Mouse (Mus musculus): ENCODE measurements around the gene Arhgef17.
"Not testable (repeated sequence)": the region's sequence is repeated elsewhere in the genome, so short reads cannot be mapped to it uniquely, and the experiment has no call there.

Gene Arhgef17

GRCm38 (mm10) chr7:100851481-100852356 is 80.2 kb downstream of the Arhgef17 start:
- in situ Hi-C loops (cut with MboI, MseI), result no loop called here

DNA sequence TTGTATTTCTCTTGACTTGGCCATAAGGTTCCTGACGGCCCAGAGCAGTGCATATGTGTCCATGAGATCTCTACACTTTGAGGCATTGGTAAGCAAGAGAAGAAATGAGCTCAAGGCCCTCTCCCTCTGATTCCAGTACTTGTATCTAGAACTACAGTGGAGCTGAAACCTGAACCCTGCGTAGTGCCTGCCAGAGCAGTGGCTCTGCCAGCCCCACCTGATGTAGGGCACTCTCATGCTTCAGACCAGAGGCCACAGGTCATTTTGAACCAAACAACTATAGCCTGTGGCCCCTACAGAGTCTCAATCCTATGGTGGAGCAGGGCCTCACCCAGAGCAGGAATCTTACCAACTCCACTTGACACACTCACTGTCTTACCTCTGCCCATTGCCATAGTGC is 82.4 kb downstream of the Arhgef17 start:
- in situ Hi-C loops (cut with MboI, MseI), result no loop called here

GRCm38 (mm10) chr7:100848744-100849143 is 83.2 kb downstream of the Arhgef17 start:
- in situ Hi-C loops (cut with MboI, MseI), result no loop called here

- in situ Hi-C loops (cut with MboI, MseI), result no loop called here
Measured at GRCm38 (mm10) chr7:100847131-100847530, 84.8 kb downstream of the Arhgef17 start.

DNA sequence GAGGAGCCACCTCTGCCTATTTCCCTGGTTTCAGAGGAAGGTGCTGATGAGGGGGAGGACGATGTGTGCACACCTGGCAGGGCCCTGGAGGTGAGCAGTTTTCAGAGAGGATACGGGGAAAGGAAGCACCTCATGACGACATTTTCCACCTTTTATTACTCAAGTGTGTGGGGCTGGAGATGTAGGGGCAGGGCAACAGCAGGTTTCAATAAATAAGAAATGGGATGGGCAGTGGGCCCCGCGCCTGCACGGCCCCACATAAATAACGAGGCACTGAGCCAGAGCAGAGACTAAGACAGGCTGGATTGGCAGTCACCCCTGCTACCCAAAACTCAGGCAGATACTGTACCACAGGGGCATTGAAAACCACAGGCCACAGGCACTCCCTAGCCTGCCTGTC is 85.9 kb downstream of the Arhgef17 start:
- in situ Hi-C loops (cut with MboI, MseI), result not testable (repeated sequence)

DNA sequence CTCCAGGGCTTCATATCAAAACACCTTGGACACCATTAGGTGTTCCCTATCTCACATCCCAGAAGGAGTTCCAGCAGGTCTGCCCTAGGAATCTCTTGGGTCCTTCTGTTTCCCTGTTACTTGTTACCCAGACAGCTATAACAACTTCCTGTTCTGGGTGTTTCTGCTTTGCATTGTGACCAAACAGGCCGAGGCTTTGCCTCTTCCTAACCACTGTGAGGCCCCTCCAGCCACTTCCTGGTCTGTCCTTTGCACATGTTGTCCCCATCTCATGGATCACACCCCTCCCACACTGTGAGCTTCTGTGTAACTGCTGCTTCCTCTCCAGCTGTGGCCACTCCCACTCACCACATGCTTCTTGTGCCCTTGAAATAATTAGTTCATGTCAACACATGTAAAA is 86.5 kb downstream of the Arhgef17 start:
- in situ Hi-C loops (cut with MboI, MseI), result no loop called here

GRCm38 (mm10) chr7:100845026-100845400 is 86.9 kb downstream of the Arhgef17 start:
- in situ Hi-C loops (cut with MboI, MseI), result no loop called here

DNA sequence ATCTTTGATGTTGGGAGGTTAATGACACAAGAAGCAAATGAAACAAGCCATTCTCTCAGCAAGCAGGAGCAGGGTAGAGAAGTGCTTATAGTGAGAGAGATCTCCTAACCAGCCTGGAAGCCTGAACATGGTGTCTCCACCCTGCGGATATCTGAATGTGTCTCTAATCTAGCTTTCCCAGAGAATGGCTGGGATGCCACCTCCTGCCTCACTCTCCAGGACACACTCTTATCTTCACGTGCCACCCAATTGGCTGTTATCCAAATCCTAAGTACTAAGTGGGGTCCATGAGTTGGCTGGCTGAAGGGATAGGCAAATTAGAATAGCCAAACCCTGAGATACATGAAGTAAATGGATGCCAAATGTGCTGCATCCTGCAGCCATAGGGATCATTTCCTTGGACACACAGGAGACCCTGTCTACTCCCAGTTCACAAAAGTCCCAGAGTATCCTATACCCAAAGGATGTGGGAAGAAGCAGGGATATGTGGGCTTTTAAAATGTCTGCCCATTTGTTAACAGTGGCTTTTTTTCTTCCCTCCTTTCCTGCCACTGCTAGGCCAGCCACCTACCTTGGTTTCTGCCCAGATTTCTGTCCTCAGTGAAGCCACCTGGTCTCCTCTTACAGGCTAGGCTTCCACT is 87.4 kb downstream of the Arhgef17 start:
- in situ Hi-C loops (cut with MboI, MseI), result no loop called here

GRCm38 (mm10) chr7:100843866-100844265 is 88.0 kb downstream of the Arhgef17 start:
- in situ Hi-C loops (cut with MboI, MseI), result no loop called here

DNA sequence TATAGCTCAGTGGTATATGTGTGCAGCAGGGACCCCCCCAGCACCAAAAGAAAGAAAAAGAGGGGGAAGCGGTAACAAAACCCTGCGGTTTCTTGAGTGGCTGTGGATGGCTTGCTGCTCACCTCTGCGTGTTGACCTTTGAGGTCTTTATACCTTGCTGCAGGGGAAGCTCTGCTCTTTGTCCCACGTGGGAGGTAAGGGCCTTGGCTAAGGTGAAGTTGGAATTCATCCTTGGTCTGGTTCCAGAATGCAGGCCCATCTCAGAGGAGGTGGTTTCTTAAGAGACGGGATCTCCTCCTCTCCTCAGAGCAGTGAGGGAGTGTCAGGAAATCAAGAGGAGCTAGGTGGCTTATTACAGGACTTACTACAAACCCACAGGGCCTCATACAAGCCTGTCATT is 89.7 kb downstream of the Arhgef17 start:
- in situ Hi-C loops (cut with MboI, MseI), result no loop called here

GRCm38 (mm10) chr7:100841608-100842007 is 90.3 kb downstream of the Arhgef17 start:
- in situ Hi-C loops (cut with MboI, MseI), result no loop called here

DNA sequence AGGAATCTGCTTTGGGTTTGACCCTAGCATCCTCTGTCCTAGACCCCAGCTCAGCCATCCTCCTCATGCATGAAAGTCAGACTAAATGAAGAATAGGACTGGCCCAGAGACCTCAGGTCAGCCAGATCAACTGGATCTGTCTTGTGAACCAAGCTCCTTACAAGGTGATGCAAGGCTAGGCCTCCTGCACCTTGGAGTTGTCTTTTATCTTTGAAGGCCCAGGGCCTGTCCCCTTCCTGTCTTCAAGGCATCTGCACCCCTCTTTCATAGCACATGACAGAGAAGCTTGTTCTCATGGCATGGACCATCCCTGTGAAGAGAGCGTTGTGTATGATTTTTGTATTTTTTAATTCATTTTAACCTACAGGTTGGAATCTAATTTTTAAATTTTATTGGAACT is 91.0 kb downstream of the Arhgef17 start:
- in situ Hi-C loops (cut with MboI, MseI), result no loop called here

DNA sequence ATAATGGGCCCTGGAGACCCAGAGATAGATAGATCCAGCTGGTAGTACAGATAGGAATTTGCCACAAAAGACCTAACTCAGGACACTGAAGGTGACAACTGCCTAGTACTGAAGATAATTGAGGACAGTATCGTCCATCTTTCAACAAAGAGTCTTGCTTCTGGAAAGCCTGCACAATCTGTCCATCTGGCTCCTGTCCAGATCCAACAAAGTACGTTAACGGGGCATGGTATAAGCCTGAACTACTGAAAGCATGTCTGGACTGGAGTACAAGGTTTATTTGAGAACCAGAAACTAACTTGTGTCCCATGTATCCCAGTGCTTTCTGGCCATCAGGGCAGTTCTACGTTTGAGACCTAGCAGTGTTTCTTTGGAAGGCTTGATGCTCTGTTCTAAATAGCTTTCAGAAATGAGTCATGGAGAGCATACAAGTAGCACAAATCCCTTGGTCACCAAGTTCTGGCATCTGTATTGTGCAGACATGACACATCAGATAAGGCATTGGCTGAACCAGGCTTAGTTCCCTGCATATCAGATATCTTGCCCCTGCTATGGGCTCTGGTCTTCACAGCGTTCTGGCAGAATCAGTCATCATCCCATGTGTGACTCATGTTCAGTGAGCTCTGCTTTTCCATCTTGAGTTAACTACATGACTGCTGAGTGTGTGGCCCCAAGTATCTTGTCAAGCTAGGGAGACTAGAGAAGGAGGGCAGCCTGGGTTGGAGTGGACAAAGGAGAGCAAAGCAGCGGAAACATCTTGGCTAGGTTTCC is 92.1 kb downstream of the Arhgef17 start:
- in situ Hi-C loops (cut with MboI, MseI), result no loop called here

DNA sequence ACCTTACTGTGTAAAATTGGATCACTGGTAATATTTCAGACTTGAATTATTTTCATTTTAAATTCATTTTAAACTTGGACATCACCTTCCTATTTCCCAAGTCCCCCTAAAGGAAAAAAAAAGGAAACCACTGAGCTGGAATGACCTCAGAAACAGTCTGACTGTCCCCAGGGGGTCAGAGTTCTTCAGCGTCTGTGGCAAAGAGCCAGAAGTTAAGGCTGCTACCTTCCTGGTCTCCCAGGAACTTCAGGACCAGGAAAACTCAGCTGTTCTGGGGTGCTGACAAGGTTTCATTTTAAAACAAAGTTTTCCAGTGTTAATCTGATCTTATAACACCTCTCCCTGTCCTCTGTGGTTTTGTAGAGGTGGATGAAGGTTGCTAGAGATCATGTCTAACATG is 94.2 kb downstream of the Arhgef17 start:
- in situ Hi-C loops (cut with MboI, MseI), result no loop called here

DNA sequence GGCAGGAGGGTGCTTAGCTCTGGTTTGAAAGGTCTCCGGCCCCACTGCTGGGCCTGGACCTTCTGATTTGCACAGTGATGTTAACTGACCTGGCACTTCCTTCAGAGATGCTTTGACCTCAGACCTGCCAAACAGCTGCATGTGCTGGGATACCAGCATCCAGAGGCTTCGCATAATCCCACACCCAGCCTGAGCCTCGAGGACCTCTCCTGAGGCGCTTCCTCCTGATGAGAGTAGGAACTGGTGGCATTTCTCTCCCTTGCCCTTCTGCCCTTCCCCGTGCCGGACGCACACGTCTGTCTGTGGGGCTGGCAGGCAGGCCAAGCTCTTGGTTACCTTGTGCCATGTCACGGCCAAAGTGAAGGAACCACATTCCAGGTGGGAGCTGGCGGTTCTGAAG is 95.2 kb downstream of the Arhgef17 start:
- in situ Hi-C loops (cut with MboI, MseI), result no loop called here

GRCm38 (mm10) chr7:100835711-100836110 is 96.2 kb downstream of the Arhgef17 start:
- in situ Hi-C loops (cut with MboI, MseI), result no loop called here

DNA sequence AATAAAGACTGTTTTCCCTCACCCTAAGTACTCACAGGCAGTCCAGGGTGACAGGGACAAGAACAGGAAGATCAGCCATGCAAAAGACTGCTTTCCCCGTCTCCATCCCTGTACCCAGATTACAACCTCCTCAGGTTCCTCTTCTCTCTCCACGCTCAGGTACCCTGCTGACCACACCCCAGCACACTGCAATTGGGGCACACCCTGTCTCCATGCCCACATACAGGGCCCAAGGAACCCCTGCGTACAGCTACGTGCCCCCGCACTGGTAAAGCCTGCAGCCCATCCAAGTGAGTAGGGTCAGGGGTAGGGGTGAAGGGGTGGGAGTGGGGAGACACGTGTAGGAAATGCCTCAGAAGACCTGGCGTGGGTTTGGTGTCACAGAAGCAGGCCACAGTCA is 96.7 kb downstream of the Arhgef17 start:
- in situ Hi-C loops (cut with MboI, MseI), result no loop called here

- in situ Hi-C loops (cut with MboI, MseI), result no loop called here
Measured at GRCm38 (mm10) chr7:100833859-100834258, 98.0 kb downstream of the Arhgef17 start.

- in situ Hi-C loops (cut with MboI, MseI), result no loop called here
Measured at GRCm38 (mm10) chr7:100828549-100828948, 103.4 kb downstream of the Arhgef17 start.

GRCm38 (mm10) chr7:100824661-100825060 is 107.2 kb downstream of the Arhgef17 start:
- in situ Hi-C loops (cut with MboI, MseI), result no loop called here
